Mouse (Mus musculus): ENCODE measurements around the gene 4931406P16Rik.

Gene 4931406P16Rik

DNA sequence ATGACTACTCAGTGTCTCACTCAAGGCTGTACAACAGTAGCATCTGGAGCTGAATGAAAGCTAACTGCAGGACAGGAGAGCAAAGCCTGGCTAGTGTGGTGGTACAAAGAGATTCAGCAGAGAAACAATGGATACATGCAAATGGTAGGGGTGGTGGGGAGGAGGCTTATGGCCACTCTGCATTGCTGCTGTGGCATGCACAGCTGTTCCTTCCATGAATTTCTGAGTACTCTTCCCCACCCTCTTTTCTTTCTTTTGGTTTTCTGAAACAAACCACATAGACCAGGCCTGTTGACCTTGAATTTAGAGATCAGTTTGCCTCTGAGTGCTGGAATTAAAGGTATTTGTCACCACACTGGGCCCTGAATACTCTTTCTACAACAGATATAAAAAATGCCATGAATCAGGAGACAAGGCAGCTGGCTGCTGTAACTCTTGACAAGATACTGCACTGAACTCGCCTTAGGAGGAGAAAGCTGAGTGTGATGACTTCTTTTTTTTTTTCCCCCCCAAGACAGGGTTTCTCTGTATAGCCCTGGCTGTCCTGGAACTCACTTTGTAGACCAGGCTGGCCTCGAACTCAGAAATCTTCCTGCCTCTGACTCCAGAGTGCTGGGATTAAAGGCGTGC lies 66.4 kb downstream of the 4931406P16Rik start:
- no peak for DNase-seq (ENCODE audit: low spot score)

DNA sequence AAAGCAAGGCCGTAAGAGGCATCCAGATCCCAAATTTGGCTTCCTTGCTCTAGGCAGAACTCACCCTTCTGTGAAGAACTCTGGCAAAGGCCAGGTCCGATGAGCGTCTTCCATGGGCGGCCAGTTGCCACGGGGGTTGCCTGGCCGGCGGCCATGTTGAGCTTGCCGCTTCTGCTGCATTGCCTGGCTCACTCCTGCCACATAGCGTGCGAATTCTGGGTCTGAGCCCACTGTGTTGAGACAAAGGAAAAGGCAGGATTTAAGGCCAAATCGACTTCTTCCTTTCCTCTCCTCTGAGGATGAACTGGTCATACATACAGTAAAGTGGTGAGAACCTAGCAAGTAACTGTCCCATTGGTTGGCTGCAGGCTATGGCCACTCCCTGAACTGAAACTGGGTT lies 71.2 kb downstream of the 4931406P16Rik start:
- no peak for DNase-seq (ENCODE audit: low spot score)

DNA sequence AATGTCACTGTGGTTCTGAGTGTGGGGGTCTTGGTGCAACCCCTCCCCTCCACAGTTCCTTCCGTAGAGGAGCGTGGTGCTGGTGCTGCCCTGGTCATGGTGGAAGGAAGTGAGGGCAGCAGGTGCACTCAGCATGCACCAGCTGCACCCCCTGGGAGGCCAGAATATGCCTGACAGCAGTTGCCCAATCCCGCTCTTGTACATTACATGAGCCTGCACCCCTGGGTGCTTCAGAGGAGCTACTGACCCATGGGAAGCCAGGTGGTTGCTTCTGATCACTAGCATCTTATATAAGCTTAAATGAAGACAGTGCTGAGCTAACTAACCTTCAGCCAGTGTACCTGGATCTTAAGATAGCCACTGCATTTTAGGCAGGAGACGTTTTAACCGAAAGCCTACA lies 75.3 kb downstream of the 4931406P16Rik start:
- no peak for DNase-seq (ENCODE audit: low spot score)

DNA sequence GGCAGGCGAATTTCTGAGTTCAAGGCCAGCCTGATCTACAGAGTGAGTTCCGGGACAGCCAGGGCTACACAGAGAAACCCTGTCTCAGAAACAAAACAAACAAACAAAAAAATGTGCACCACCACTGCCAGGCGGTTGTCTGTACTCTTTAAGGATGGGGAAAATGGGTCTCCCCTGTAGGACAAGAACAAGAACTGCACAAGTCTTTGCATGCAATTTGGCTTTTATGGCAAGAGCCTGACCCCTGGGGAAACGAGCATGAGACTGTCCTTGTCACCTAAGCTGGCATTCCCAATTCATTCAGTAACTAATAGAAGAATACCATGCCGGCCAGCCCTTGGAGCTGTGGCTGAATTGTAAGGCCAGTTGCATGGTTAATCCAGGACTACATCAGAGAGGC lies 77.7 kb downstream of the 4931406P16Rik start:
- no peak for DNase-seq (ENCODE audit: low spot score)

DNA sequence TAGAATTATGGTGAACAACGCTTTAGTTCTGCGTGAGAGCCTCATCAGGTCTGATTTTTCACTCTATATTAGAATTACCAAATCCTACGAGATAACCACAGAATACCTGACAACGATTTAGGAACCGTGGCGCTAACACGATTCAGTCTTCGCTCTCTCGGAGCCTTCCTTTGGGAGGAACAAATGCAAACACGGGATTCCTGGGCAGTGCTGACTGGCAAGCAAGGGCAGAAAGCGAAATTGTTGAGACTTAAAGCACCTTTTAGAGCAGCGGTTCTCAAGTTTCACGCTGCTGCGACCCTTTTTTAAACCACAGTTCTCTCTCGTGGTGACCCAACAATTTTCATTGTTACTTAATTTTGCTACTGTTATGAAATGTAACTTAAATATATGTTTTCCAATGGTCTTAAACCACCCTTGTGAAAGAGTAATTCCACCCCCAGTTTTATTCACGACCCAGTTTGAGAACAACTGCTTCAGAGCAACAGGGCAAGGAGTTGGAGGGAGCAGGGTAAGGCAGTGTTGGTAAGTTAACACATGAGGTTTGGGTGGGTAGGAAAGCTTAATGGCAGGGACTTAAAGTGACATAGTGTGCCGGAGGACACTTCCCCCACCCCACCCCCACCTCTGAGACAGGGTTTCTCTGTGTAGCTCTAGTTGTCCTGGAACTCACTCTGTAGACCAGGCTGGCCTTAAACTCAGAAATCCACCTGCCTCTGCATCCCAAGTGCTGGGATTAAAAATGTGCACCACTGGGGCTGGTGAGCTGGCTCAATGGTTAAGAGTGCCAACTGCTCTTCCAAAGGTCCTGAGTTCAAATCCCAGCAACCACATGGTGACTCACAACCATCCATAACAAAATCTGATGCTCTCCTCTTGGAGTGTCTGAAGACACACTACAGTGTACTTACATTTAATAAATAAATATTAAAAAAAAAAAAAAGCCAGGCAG lies 78.5 kb downstream of the 4931406P16Rik start:
- no peak for DNase-seq (ENCODE audit: low spot score)

DNA sequence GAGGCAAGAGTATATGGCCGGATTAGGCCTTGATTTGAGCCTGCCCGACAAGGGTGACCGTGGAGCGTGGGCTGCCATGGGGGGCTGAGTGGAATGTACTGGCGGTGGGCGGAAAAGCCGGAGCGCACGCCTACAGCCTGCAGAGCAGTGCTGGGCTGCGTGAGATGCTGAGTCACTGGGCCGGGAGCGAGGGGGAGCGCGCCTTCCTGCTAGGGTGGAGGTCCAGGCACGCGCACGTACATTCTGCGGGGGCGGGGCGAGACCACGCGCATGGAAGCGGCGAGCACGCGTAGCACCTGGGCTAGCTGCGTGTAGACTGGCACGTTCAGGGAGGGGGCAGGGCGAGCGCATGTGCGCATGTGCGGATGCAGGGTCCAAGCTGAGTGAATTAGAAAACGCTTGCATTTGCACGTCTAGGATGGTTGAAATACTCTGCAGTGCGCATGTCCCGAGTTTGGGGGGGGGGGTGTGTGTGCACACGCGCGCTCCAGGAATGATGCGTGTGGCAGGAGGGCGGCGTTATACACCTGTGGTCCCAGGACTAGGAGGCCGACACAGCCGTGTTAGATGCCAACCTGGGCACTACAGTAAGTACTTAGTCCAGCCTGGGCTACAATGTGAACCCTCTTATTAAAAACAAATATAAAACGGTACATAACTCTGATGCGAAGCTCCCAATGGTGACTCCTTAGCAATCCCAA lies 79.3 kb downstream of the 4931406P16Rik start:
- peak; percentile 98 for DNase-seq (ENCODE audit: low spot score)

DNA sequence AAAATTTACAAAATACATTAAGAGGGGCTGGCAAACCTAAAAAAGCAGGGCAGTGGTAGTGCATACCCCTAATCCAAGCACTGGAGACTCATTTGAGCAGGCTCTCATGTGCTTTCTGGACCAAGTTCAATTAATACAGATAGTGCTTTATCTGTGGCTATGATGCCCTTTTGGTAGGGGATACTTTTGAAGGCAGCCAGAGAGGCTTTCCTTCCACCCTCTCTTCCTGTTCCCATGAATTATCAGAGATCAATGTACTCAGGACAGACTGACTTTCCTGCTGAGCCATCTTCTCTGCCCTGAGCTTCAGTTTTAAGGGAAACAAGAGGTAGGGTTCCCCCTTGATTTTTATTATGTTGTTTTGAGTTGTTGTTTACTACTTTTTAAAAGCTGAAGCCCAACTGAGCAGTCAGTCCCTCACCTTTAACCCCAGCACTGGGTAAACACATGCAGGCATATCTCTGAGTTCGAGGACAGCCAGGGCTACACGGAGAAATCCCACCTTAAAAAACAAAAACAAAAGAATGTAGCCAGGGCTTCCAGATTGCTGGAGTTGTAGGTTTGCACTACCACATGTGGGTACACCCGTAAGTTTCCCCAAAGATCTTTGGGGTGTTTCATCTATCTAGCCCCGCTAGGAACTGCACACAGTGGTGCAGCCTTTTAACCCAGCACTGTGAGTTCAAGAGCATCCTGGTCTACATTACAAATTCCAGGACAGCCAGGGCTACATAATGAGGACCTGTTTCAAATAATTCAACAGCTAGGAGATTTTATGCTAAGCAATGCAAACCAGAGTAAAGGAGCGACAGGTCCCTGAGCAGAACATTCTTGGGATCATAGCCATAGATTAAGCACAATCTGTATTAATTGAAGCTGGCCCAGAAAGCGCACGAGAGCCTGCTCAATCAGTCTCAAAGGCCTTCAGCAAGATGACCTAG lies 80.3 kb downstream of the 4931406P16Rik start:
- DNase-seq (ENCODE audit: low spot score), result no peak

DNA sequence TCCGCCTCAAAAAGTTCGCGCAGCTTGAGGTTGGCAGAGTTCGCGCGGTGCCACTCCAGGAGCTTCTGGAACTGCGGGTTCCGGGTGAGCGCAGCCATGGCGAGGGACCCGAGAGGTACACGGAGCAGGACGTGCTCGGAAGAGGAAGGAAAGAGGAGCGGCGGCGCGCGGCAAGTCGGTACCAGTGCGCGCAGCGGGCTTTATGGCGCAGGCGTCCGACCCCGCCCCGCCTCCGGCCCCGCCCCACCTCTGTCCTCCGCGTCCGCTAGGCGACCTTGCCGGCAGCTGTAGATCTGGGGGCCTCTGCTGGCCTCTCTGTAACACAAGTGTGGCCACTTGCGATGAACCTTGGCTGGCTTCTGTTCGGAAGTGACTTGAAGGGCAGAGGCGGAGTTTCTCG lies 83.2 kb downstream of the 4931406P16Rik start, which contains the start of gene Gpi1:
Gpi1 (minus strand) TSS at position 221 of the 400 bp plus-strand sequence.
- DNase-seq (ENCODE audit: low spot score), result peak; percentile 75

DNA sequence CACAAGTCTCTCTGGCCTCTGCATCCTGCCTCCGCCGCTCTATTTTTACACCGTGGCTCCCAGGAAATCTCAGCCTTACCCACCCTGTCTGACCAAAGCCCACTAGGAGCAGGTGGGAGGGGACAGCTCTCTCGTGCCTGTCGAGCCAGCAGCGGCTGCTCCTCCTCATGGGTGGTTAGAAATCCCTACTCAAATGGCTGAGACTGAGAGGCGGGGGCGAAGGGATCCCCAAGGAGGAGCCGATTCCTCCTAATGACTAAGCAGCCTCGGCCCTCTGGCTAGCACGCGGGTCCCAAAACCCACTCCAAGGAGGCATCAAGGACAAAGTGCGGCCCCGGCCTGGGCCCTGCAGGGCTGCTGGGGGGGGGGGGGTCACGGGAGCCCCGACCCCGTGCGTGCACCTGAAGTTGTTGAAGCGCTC lies 83.7 kb downstream of the 4931406P16Rik start:
- DNase-seq (ENCODE audit: low spot score), result peak; percentile 42

DNA sequence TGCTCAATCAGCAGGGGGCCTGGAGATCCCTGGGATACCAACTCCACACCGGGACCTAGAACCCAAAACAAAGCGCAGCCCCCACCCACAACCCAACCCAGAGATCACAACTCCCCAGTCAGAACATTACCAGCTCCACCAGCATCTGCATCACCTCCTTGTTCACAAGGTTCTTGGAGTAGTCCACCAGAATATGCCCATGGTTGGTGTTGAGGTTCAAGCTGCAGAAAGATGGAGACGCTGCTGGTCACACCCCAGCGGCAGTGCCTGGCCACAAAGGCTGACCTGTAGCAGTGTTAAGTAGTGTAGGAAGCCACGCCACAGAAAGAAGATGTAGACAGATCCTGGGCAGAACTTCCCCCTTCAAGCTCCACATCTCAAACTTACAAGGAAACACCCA lies 84.2 kb downstream of the 4931406P16Rik start:
- no peak for DNase-seq (ENCODE audit: low spot score)

DNA sequence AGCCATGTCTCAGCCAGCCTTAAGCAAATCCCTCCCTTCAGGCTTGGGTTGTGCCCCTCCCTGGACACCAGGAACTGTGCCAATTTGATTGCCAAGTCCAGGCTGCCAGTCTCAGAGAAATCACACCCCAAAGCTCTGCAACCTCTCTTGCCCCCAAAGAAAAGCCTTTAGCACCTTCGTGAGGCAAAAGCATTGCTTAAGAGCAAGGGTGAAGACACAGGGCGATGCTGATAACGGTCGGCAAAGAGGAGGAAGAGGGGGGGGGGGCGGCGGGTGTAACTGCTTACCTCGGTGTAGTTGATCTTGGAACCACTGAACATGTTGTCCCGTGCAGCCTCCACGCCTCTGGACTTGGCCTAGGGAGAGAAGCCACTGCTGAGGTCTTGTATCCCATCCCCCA lies 84.7 kb downstream of the 4931406P16Rik start:
- no peak for DNase-seq (ENCODE audit: low spot score)

DNA sequence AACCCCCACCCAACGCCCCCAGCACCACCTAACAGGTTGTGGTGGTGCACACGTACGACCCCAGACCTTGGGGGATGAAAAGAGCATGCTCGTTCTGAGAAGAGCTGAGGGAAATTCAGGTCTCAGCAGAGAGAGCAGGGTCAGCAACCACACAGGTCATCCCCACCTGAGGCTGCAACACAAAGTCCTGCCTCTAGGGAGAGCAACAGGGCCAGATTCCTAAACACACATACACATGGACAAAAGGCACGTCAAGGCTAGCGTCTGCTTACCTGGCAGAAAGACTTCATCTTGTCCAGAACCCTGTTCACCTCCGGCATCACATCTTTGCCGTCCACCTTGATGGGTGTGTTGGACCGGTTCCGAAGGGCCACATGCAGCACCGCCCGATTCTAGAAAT lies 86.5 kb downstream of the 4931406P16Rik start:
- DNase-seq (ENCODE audit: low spot score), result no peak

DNA sequence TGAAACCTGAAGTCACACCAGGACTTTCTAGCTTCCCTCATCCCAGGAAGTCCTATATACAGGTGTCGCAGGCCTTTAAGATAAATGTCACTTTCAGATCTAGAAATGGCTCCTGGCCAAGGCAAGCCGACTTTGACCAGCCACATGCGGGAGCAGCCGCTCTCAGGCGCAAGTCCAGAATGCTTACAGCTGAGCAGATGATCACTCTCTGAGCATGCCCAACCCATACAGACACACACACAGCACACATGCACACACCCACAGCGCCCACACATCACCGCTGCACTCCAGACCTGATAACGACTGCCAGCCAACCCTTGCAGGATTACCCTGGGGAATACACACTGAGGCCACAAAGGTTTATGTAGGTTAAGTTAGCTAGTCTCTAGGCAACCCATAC lies 87.3 kb downstream of the 4931406P16Rik start:
- DNase-seq (ENCODE audit: low spot score), result no peak

DNA sequence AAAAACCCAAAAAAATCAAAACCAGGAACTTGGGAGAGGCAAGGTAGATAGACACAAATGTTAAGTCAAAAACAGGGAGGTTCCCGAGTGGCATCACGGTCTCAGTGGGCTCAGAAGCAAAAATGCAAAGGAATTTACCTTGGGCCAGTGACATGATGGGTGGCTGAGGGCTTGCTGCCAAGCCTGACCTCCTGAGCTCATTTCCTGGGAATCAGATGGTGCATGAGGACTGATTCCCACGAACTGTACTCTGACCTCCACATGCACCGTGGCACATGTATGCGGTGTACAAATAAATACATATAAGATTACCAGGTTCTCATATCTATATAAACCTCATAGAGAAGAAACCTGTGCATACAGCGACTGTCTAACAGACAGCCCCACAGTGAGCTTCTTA lies 89.0 kb downstream of the 4931406P16Rik start:
- DNase-seq (ENCODE audit: low spot score), result no peak

DNA sequence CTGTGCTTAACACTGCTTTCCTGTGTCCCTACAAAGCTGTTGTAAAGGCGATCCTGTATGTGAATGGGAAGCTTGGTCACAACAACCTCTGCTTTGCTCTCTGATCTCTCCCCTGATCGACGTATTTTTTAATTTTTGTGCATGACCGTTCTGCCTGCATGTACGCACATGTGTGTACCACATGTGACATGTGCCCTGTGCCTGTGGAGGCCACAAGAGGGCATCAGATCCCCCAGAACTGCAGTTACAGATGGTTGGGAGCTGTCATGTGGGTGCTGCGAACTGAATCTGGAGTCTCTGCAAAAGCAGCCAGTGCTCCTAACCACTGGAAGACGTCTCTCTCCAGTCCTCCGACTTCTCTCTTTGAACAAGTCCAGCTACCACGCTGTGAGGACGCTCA lies 91.0 kb downstream of the 4931406P16Rik start:
- DNase-seq (ENCODE audit: low spot score), result no peak

DNA sequence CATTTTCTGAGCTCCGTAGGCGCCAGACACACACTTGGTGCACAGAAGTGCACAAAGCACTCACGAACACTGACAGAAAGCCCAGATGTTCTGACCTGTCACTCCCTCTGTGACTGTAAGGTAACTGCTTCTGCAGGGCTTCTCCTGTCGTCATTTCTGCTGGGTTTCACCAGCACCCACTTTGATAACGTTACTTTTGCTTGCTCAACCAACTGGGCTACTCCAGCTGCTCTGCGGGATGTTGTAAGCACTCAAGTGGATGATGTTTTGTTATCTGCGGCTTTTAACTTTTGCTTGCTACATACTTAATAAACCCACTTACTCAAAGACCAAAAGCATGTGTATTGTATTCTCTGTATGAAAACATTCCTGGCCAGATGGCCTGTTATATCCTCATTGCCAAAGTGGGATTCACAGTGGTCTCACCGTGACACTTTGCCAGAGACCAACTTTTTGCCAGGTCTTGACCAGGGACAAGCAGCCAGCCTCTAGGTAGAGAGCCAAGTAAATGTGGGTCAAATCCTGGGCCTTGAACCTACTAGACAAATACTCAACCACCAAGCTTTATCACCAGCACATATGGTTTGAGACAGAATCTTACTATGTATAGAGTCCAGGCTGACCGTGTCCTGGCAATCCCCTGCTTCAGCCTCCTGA lies 91.6 kb downstream of the 4931406P16Rik start:
- no peak for DNase-seq (ENCODE audit: low spot score)

DNA sequence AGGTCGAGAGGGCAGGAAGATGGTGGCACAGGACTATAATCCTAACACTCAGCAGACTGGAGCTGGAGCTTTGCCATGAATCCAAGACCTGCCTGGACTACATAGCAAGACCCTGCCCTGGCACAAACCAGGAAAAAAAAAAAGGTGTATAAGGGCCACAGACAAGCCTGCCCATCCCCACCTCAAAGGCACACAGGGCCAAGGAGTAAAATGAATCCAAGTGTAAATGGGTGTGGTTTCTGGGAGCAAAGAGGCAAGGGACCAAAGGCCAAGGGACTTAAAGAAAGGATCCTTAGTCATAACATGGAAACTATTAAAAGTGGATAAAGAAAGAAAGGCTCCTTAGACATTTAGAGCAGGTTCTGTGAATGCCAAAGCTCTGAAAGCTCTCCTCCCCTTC lies 94.9 kb downstream of the 4931406P16Rik start:
- DNase-seq (ENCODE audit: low spot score), result no peak

DNA sequence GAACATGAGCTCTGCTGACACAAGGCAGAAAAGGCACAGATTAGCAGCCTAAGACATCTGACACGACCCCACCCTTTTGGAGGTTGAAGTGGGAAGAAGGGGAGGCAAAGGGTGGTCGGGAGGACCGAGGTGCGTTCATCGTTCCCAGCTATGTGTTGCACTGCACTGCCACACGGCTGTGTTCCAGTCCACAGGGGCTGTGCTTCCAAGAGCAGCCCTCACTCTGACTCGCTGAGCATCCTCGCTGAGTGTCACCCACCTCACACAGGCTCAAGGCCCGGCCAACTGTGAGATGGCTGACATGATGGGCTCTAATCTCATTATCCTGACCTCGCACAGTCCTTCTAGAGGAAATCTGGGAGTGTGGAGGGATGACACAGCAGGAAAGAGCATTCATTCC lies 96.9 kb downstream of the 4931406P16Rik start:
- DNase-seq (ENCODE audit: low spot score), result no peak

DNA sequence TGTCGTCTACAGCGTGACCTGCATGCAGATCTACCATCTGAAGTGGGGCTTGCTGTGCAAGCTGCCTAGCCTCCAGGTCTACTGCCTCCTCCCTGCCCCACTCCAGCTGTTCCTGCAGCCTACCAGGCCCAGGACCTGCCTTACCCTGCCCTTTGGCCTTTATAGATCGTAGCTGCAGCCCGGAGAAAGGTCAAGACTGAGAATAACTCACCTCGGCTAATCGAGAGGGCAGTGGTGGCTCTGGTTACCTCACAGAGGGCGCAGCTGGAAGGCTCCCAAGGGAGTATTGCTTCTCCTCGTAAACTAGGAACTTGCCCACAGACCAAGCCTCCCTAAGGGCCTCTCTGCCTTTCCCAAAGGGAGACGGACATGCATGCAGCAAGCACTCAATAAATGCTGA lies 97.9 kb downstream of the 4931406P16Rik start:
- no peak for DNase-seq (ENCODE audit: low spot score)

DNA sequence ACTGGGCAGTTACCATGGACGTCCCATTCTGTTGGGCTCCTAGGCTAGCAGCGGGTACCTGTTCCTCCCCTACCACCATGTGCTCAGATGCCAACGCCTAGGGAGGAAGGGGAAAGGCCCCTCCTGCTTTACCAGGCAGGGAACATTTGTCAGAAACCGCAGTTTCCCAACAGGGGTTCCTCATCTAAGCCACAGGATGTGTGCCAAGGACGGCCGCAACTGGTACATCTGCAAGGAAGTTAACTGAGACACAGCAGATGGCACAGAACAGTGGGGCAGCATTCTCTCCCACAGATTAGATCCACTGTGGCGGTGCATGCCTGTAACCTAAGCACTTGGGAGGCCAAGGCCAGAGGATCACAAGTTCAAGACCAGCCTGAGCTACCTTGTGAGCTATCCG lies 98.7 kb downstream of the 4931406P16Rik start:
- no peak for DNase-seq (ENCODE audit: low spot score)

DNA sequence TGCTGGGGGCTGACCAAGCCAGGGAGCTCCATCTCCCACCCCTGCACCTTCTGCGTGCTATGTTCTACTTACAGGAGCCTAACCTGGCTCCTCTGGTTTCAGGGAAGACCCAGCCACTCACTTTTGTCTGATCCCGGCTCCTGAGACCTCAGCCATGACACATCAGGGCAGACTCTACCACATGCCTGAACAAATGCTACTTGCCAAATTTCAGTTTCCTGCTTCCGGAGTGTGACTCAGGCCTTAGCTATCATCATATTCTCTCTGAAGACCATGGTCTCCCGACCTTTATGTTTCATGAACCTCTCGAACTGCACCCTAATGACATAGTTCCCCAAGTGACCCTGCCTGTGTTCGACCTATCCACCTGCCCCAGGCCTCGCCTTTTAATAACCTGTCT lies 100.1 kb downstream of the 4931406P16Rik start:
- DNase-seq (ENCODE audit: low spot score), result no peak

All from urinary bladder, postnatal 25 days (tissue).